Comparison of ENCODE assay signal across 11 mouse cellular contexts in the genomic region with DNA sequence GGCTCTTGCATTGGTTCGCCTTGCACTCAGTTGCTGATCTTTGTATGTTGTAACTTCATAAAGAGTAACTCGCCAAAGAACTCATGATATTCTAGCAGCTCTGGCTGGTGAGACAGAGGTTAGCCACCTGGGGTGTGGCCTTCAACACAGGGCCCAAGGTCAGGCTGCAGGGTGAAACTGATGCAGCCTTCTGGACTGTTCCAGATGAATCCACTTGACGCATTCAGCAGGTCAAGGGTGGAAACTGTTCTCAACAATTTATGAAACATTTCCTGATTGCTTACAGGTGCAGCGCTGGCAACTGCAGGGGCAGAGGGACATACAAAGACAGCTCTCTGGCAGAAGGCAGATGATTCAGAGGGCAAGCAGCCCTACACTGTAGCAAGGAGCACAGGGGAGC. TPM values are rescaled to one million over a fixed set of nuclear protein-coding genes. Genes with fewer than 3 reads are reported as not detected.
A peak's percentile ranks its signal among the peaks of the same experiment; 100 is the strongest.
DNase-seq lines count a peak whose midpoint lies in the region; ATAC-seq and TF ChIP-seq lines count a peak whose summit lies in the region.
"Had no signal": no experiment of that assay in that cellular context is flagged by ENCODE, and none has a peak within 500 bp of the region (broad histone marks: within the 10 kb centered on the region; RNA-seq: fewer than 3 reads in every experiment).

No protein-coding gene starts in this region.

- H3K4me2 ChIP-seq in hindbrain, embryonic 12.5 days (replicated peaks) = no peak overlapping the region
- H3K4me2 ChIP-seq in hindbrain, embryonic 14.5 days (replicated peaks) = no peak overlapping the region
- no peak overlapping the region for H3K4me2 ChIP-seq in forebrain, embryonic 12.5 days
- no peak overlapping the region for H3K4me2 ChIP-seq in midbrain, embryonic 14.5 days (ENCODE audit: low read length)
- no peak overlapping the region for H3K4me2 ChIP-seq in liver, embryonic 12.5 days
- H3K4me2 ChIP-seq: lung, embryonic 14.5 days had no signal

- H3K27me3 ChIP-seq in hindbrain, embryonic 12.5 days = no peaks in the 10 kb centered on the region
- no peaks in the 10 kb centered on the region for H3K27me3 ChIP-seq in hindbrain, embryonic 14.5 days (ENCODE audit: control insufficient read depth, insufficient read depth, low read length)
- no peaks in the 10 kb centered on the region for H3K27me3 ChIP-seq in E14TG2a.4 (ENCODE audit: insufficient read depth, low read length)
- H3K27me3 ChIP-seq in forebrain, embryonic 12.5 days = no peaks in the 10 kb centered on the region
- no peaks in the 10 kb centered on the region for H3K27me3 ChIP-seq in midbrain, embryonic 14.5 days (ENCODE audit: control insufficient read depth, insufficient read depth, low read length)
- no peaks in the 10 kb centered on the region for H3K27me3 ChIP-seq in liver, embryonic 12.5 days (replicated peaks)

- no peak for DNase-seq in hindbrain, embryonic 14.5 days (ENCODE audit: low spot score)
- DNase-seq in midbrain, embryonic 14.5 days = no peak
- DNase-seq in adrenal gland, postnatal 10 days = no peak
- no peak for DNase-seq in layer of hippocampus, adult 2 months (ENCODE audit: low spot score in 2 of 2)
- DNase-seq: adrenal gland, postnatal 25 days; kidney, adult 11 months; lung, embryonic 14.5 days had no signal

- H3K4me3 ChIP-seq in hindbrain, embryonic 12.5 days = no peak overlapping the region
- H3K4me3 ChIP-seq in hindbrain, embryonic 14.5 days (replicated peaks; ENCODE audit: low read length) = no peak overlapping the region
- H3K4me3 ChIP-seq in E14TG2a.4 (replicated peaks; ENCODE audit: low read length) = 0 out of 2 replicates have a peak overlapping the region, but pooled peaks have one; percentile 21
- H3K4me3 ChIP-seq in forebrain, embryonic 12.5 days (replicated peaks) = no peak overlapping the region
- no peak overlapping the region for H3K4me3 ChIP-seq in midbrain, embryonic 14.5 days (replicated peaks; ENCODE audit: low read depth, low read length)
- no peak overlapping the region for H3K4me3 ChIP-seq in liver, embryonic 12.5 days
- H3K4me3 ChIP-seq in layer of hippocampus, adult 2 months = no peak overlapping the region

- H3K36me3 ChIP-seq in hindbrain, embryonic 12.5 days = peaks cover 40% of the 10 kb centered on the region
- peaks cover 29% of the 10 kb centered on the region for H3K36me3 ChIP-seq in hindbrain, embryonic 14.5 days (replicated peaks; ENCODE audit: control insufficient read depth, insufficient read depth)
- peaks cover 81% of the 10 kb centered on the region for H3K36me3 ChIP-seq in E14TG2a.4 (ENCODE audit: insufficient read depth, low read length)
- peaks cover 35% of the 10 kb centered on the region for H3K36me3 ChIP-seq in forebrain, embryonic 12.5 days (replicated peaks)
- H3K36me3 ChIP-seq in midbrain, embryonic 14.5 days (ENCODE audit: control insufficient read depth, insufficient read depth, low read length) = peaks cover 31% of the 10 kb centered on the region
- peaks cover 50% of the 10 kb centered on the region for H3K36me3 ChIP-seq in liver, embryonic 12.5 days

- no peak for ATAC-seq in hindbrain, embryonic 12.5 days (ENCODE audit: low FRiP score)
- ATAC-seq in hindbrain, embryonic 14.5 days (ENCODE audit: low FRiP score) = no peak
- no peak for ATAC-seq in forebrain, embryonic 12.5 days (ENCODE audit: low FRiP score)
- ATAC-seq in midbrain, embryonic 14.5 days (ENCODE audit: low FRiP score, low TSS enrichment) = no peak
- ATAC-seq in liver, embryonic 12.5 days = no peak

- no peak for TF ChIP-seq CTCF in E14TG2a.4 (conservative IDR thresholded peaks at IDR 0.05; ENCODE audit: low read length)
- TF ChIP-seq CTCF in layer of hippocampus, adult 2 months (conservative IDR thresholded peaks at IDR 0.05) = no peak

- no peak overlapping the region for H3K9ac ChIP-seq in hindbrain, embryonic 12.5 days
- no peak overlapping the region for H3K9ac ChIP-seq in hindbrain, embryonic 14.5 days
- H3K9ac ChIP-seq in forebrain, embryonic 12.5 days = no peak overlapping the region
- H3K9ac ChIP-seq in midbrain, embryonic 14.5 days (replicated peaks; ENCODE audit: low read length) = no peak overlapping the region
- no peak overlapping the region for H3K9ac ChIP-seq in liver, embryonic 12.5 days
- H3K9ac ChIP-seq: lung, embryonic 14.5 days had no signal

- 87% methylated on average over 4 of the region's 4 CpGs for WGBS in hindbrain, embryonic 12.5 days
- 93% methylated on average over 4 of the region's 4 CpGs for WGBS in hindbrain, embryonic 14.5 days
- 92% methylated on average over 4 of the region's 4 CpGs for WGBS in forebrain, embryonic 12.5 days
- 97% methylated on average over 4 of the region's 4 CpGs for whole genome bisulfite sequencing in midbrain, embryonic 14.5 days
- 84% methylated on average over 4 of the region's 4 CpGs for WGBS in liver, embryonic 12.5 days (ENCODE audit: insufficient replicate concordance)

- H3K9me3 ChIP-seq in hindbrain, embryonic 12.5 days (replicated peaks) = no peaks in the 10 kb centered on the region
- no peaks in the 10 kb centered on the region for H3K9me3 ChIP-seq in hindbrain, embryonic 14.5 days (ENCODE audit: control insufficient read depth, low read length)
- no peaks in the 10 kb centered on the region for H3K9me3 ChIP-seq in E14TG2a.4 (ENCODE audit: low read length)
- H3K9me3 ChIP-seq in forebrain, embryonic 12.5 days = no peaks in the 10 kb centered on the region
- no peaks in the 10 kb centered on the region for H3K9me3 ChIP-seq in midbrain, embryonic 14.5 days (ENCODE audit: control insufficient read depth, low read length)
- H3K9me3 ChIP-seq in liver, embryonic 12.5 days (replicated peaks) = no peaks in the 10 kb centered on the region

- H3K4me1 ChIP-seq in hindbrain, embryonic 12.5 days = peaks cover 72% of the 10 kb centered on the region
- H3K4me1 ChIP-seq in hindbrain, embryonic 14.5 days (replicated peaks; ENCODE audit: control insufficient read depth, insufficient read depth, low read length) = peaks cover 43% of the 10 kb centered on the region
- H3K4me1 ChIP-seq in E14TG2a.4 (replicated peaks; ENCODE audit: low read depth, low read length) = peaks cover 100% of the 10 kb centered on the region
- H3K4me1 ChIP-seq in forebrain, embryonic 12.5 days = peaks cover 69% of the 10 kb centered on the region
- peaks cover 41% of the 10 kb centered on the region for H3K4me1 ChIP-seq in midbrain, embryonic 14.5 days (ENCODE audit: control insufficient read depth, insufficient read depth, low read length)
- H3K4me1 ChIP-seq in liver, embryonic 12.5 days = peaks cover 68% of the 10 kb centered on the region

- H3K27ac ChIP-seq in hindbrain, embryonic 12.5 days = peak overlapping the region; percentile 98
- H3K27ac ChIP-seq in hindbrain, embryonic 14.5 days = no peak overlapping the region
- H3K27ac ChIP-seq in forebrain, embryonic 12.5 days = peak overlapping the region; percentile 100
- H3K27ac ChIP-seq in midbrain, embryonic 14.5 days (replicated peaks; ENCODE audit: low read depth, low read length) = peak overlapping the region; percentile 41; the same call in 1 of the 2 replicates
- H3K27ac ChIP-seq in liver, embryonic 12.5 days = no peak overlapping the region
- no peak overlapping the region for H3K27ac ChIP-seq in layer of hippocampus, adult 2 months

RNA-seq across cellular contexts. Expression of gene Coro1c, which starts 32.9 kb away (rescaled TPM):
- polyA plus RNA-seq in hindbrain, embryonic 12.5 days (2016; fragmentation: Nextera tagmentation; extraction: Ambion mirVana) = 226 and 233 TPM in 2 replicates
- 172 and 177 TPM in 2 replicates for polyA plus RNA-seq in hindbrain, embryonic 14.5 days (2014; fragmentation: Nextera tagmentation; extraction: Ambion mirVana)
- polyA plus RNA-seq in forebrain, embryonic 12.5 days (2016; fragmentation: Nextera tagmentation; extraction: Ambion mirVana) = 256 and 277 TPM in 2 replicates
- 133 and 201 TPM in 2 replicates for polyA plus RNA-seq in midbrain, embryonic 14.5 days (2014; fragmentation: Nextera tagmentation; extraction: Ambion mirVana)
- 78.7 and 78.8 TPM in 2 replicates for polyA plus RNA-seq in liver, embryonic 12.5 days (2016; fragmentation: Nextera tagmentation; extraction: Ambion mirVana)
- total RNA-seq in adrenal gland, postnatal 10 days (2021) = 10 to 100 TPM; 66.4 to 78.9 TPM
- total RNA-seq in layer of hippocampus, adult 2 months (2021) = 100 to 1,000 TPM in 1 of 2 experiments, 10 to 100 TPM in 1; 95.2 to 101 TPM

RNA-seq across cellular contexts. Expression of gene Selplg, which starts 43.2 kb away (rescaled TPM):
- 1.3 and 2.3 TPM in 2 replicates for polyA plus RNA-seq in hindbrain, embryonic 12.5 days (2016; fragmentation: Nextera tagmentation; extraction: Ambion mirVana)
- 1.6 and 2.4 TPM in 2 replicates for polyA plus RNA-seq in hindbrain, embryonic 14.5 days (2014; fragmentation: Nextera tagmentation; extraction: Ambion mirVana)
- 0.82 and 0.88 TPM in 2 replicates for polyA plus RNA-seq in forebrain, embryonic 12.5 days (2016; fragmentation: Nextera tagmentation; extraction: Ambion mirVana)
- 1.1 and 2.6 TPM in 2 replicates for polyA plus RNA-seq in midbrain, embryonic 14.5 days (2014; fragmentation: Nextera tagmentation; extraction: Ambion mirVana)
- 10.8 and 11.6 TPM in 2 replicates for polyA plus RNA-seq in liver, embryonic 12.5 days (2016; fragmentation: Nextera tagmentation; extraction: Ambion mirVana)
- total RNA-seq in adrenal gland, postnatal 10 days (2021) = 1 to 10 TPM; 6.6 to 6.9 TPM
- total RNA-seq in layer of hippocampus, adult 2 months (2021) = 10 to 100 TPM; 28.3 to 28.8 TPM

Comparison
In these comparisons a context has a peak if more than half of its experiments do, and no peak if none do; other contexts are left out.
1. H3K27ac ChIP-seq: peak in hindbrain, embryonic 12.5 days (single experiment), forebrain, embryonic 12.5 days (single experiment) and midbrain, embryonic 14.5 days (single experiment); none in hindbrain, embryonic 14.5 days (single experiment), liver, embryonic 12.5 days (single experiment) and layer of hippocampus, adult 2 months (single experiment).